Mouse (Mus musculus): Measurements from ENCODE around the gene Nup210l.

DNA sequence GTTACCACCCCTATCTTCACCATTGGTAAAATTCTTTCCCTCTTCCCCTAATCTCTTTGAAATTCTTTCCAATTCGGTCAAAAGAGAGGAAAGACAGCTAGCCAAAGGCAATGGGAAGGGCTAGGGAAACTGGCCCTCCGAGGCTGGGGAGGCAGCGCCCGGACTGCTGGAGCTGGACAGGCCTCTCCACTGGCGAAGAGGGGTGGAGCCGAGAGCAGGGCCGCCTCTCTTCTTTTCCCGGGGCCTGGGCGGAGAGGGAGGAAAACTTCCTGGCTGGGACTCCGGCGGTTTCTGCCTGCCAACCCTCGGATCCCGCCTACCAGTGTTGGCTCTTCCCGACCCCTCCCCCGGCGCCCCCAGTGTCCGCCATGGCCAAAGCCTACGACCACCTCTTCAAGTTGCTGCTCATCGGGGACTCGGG is 116.6 kb downstream of the Nup210l start:
- TF ChIP-seq POLR2A (IDR thresholded peaks at IDR 0.05; ENCODE audit: borderline replicate concordance, insufficient read depth, low read length) (no peak), CTCF (IDR thresholded peaks at IDR 0.05; ENCODE audit: borderline replicate concordance, insufficient read depth, low read depth, low read length) (no peak)
